Mouse (Mus musculus): ENCODE measurements around the gene Gm20604.

The Gm20604 gene

DNA sequence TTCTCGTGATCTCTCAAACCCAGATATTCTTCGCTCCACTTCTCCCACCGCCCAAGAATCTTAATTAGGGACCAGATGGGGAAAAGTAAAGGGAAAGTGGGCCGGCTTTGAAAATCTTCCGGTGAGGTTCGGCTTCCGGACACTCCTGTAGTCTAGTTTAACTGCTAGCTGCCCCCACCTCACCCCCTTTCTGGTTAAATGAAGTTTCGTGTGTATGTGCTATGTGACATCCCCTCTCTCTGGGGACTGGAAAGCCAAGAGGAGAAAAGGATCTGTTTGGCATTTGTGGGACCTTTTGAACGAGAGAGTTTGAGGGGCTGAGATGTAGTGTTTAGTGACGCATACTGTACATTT lies at the start of gene Gm20604:
Gm20604 (minus strand) TSS at position 270 of the 354 bp plus-strand sequence.
- DNase-seq, result peak; percentile 21

DNA sequence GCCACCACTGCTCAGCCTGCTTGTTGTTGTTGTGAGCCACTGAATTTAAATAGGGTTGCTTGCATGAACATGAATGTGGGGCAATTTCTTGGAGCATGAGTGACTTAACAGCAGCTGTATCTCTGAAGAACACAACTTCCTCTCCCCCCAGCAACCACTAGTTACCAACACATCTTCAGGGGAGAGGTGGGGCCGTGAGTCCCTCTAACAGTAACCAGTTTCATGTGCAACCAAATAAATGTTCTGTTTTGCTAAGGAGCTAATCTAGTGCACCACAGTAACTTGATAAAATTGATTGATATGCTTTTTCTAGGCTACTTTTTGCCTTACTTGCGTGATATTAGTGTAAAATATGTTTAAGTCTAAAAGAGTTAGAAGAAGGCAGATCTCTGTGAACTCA lies 41.1 kb upstream of the Gm20604 start:
- DNase-seq, result no peak

DNA sequence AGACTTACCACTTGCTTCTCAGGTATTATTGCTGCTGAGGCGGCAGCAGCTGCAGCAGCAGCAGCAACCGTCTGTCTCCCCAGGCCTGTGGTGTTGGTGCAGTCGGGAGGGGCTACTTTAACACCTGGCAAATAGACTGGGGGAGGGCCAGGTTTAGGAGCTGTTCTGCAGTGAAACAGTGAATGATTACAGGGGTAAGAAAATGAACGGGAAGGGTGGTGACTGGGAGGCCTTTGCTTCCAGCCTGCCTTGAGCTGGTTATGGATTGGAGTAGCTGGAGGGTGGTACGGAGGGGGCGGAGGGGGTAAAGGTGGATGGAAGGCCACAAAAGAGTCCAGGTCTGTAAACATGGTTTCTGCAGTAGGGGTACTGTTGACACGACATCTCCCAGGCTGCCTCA lies 29.5 kb upstream of the Gm20604 start:
- no peak for DNase-seq

DNA sequence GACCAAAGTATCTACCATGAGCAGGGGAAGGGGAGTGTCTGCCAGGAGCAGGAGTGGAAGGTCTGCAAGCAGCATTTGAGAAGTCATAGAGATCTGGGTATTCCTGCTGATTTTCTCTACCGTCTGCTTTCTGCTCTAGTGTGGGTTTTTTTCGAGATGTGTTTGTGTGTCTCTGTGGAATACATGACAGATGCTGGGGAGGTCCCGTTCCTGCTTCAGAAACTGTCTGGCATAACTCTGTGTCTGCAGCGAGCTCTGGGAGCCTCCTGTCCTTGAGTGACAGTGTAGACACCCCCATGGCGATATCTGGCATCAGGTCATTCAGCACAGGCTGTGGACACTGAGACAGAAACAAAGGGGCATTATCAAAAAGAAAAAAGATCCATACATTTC lies 27.1 kb upstream of the Gm20604 start:
- DNase-seq, result no peak

DNA sequence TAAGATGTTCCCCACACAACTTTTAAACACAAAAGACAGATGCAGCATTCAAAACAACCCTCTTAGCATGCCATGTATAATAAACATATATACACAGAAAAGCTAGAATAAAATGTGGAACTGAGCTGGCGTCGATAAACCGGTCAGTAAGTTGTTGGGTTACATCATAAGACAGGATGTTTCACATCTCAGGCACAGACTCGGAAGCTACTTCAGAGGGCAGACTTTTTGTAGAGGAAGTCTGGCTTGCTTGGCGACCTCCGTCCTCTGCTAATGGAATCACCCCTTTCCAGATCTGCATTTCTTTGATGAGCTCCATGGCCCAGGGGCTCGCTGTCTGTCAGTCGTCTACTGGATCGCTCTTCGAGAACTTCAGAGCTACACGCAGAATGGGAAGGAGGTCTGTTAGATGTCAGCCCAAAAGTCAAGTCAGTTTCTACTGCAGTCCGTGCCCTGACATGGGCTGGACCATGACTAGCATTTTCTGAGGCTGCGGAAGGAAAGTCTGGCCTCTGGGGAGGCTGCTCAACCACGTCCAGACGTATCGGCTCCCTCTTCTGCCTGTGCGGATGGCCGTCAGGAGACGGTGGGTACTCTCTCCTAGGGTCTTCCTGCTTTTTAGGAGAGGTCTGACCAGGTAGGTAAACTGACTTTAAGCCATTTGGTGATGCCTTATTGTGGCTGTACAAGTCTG lies 26.6 kb upstream of the Gm20604 start:
- DNase-seq, result no peak

DNA sequence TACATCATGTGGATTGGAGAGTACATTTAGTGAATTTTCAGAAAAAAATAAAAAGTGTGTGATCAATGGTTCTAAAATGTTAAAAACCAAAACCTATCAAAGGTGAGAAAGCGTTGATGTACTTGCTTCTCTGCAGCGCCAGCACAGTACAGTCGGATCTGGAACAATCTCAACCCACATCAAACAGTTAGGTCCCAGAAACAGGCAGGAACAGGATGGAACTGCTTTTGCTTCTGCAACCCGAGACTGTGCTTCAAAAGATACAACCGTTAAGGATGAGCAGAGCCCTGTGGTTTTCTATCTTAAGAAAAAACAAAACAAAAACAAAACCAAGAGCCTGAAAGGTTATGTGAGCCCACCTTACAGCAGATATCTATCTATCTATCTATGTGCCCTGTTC lies 24.4 kb upstream of the Gm20604 start:
- no peak for DNase-seq

DNA sequence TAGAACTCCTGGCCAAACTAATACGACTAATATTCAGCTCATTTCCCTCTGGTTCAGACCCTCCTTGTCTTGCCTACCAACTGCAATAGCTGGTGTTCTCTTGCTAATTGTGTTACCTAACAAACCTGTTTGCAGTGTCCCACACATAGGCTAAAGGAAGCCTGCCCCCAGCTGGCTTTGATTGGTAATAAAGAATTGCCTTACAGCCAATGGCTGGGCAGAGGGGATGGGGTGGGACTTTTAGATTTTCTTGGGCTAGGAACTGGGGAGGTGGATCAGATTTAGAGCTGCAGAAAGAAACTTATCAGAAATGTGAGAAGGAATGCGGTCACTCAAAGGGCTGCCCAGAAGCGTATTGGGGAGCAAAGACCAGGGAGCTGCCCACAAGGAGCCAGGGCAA lies 21.0 kb upstream of the Gm20604 start:
- DNase-seq, result no peak

DNA sequence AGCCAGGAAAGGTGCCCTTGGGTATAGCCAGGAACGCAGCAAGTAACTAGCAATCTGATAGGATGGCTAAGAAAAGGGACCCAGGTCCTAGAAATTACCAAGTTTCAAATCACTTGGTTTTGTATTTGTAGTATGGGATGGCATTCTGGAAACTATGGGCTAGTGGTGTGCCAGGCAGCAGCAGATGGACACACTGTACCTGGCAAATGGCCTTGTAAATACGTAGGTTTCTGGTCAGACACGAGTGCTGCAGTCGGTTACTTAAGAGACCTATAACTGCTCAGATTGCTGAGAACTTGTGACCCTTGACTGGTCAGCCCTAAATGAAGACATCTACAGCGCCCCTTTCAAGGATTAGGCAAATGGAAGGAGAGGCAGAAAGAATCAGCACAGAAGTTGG lies 19.7 kb upstream of the Gm20604 start:
- DNase-seq, result peak; percentile 23

DNA sequence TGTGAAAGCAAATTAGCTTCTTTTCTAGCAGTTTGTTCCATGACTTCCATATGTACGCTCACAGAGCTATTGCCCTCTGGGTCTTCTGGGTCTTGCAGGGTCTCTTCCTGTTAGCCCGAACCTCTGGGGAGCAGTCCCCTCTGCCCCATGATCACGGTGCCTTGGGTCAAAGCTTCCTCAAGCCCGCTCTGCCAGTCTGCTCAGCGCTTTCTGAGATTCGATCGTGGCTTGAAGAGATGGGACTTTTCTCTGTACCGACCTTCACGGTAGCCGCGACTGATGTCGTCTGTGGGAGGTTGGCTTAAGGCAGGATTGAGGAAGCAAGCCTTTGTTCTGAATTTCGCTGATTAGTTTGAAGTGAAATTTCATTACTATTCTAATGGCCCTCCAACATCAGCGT lies 17.6 kb upstream of the Gm20604 start:
- DNase-seq, result no peak

DNA sequence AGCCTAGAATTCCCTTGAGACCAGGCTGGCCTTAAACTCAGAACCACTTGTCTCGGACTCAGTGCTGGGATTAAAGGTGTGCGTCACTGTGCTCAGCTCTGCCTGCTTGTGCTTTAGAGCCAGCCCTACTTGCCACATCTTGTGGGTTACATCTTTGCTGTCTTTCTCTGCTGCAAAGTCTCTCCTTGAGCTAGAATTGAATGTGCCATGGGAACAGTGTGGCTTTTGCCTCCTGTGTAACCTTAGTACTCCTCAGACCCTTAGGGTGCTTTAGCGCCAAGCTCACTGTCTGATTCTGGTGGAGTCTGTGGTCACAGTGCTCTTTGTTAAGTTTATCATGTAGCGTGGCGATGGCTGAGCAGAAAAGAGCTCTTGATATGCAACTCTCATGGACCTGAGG lies 14.2 kb upstream of the Gm20604 start:
- no peak for DNase-seq

DNA sequence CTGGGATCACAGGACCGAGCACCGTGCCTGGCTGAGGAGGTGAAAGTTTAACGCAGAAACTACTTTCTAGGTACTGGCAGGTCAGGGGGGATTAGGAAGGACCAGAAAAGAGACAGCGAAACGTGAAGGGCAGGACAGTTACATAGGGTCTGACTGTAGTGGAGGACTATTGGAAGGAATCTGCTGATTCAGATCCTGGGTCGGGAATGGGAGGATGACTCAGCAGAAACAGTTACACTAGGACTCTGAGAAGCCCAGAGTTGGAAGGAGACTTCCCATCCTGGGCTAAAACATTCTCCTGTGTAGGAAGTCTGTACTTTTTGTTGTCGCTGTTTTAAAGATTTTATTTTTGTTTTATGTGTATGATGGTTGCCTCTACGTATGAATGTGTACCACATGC lies 13.1 kb upstream of the Gm20604 start:
- no peak for DNase-seq

DNA sequence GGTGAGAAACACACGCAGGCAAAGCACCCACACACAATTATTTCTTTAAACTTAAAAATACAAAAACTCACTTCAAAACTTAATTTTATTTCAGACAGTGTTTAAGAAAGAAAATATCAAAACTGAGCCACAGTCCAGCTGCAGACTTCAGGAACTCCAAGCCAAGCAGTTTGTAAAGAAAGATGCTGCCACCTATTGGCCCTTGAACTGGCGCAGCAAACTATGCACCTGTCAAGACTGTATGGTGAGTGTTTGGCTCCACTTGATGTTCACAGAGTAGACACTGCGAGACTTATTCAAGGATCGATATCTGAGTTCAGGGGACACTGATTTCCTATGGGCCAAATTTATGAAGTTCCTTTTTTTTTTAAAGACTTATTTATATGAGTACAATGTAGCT lies 10.5 kb upstream of the Gm20604 start:
- no peak for DNase-seq

DNA sequence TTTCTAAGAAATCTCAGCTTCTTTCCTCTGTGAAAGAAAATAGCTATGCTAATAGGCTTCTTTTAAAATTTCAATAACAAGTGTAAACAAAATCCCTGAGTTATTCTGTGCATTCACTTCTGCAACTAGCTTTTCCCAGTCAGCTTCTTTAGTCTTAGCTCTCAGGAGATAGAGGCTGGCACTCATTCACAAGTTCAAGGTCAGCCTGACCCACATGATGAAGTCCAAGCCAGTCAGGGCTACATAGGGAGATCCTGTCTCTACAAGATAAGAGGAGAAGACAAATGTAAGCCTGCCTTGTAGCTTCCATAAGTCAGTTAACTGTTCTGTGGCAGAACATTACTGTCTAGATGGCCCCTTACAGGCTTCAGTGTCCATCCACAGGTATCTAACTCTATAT lies 5.2 kb upstream of the Gm20604 start:
- no peak for DNase-seq

DNA sequence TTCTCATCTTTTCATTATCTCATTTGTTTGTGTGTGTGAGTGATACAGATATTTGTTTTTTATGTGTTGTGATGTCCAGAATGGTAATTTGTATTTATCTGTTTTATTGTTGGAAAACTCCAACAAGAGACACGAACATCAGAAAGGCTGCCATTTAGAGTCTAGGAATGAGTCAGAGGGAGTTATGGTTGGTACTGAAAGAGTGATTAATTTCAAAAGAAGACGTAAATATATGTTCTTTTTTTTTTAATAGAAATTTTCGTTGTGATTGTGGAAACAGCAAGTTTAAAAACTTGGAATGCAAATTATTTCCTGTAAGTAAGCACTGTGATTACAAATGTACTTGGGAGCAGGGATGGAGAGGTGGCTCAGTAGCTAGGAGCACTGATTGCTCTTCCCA lies 3.2 kb upstream of the Gm20604 start:
- DNase-seq, result no peak

DNA sequence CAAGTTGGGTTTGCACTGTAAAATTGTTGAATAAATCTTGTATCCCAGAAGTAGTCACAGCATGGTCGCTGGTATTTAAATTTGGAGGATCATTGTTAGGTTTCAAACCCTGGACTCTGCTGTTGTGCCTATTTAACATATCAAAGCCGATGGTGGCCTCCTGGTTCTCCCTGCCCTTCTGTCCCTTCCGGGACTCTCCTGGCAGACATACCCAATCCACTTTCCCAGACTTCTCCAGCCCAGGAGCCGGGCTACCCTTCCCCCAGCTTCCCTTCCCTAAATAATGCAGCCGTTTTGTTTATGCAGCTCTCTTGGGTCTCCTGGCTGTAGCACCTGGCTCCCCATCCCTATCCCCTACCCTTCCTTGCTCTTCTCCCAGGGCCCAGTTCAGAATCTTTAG lies 464 bp upstream of the Gm20604 start:
- no peak for DNase-seq

DNA sequence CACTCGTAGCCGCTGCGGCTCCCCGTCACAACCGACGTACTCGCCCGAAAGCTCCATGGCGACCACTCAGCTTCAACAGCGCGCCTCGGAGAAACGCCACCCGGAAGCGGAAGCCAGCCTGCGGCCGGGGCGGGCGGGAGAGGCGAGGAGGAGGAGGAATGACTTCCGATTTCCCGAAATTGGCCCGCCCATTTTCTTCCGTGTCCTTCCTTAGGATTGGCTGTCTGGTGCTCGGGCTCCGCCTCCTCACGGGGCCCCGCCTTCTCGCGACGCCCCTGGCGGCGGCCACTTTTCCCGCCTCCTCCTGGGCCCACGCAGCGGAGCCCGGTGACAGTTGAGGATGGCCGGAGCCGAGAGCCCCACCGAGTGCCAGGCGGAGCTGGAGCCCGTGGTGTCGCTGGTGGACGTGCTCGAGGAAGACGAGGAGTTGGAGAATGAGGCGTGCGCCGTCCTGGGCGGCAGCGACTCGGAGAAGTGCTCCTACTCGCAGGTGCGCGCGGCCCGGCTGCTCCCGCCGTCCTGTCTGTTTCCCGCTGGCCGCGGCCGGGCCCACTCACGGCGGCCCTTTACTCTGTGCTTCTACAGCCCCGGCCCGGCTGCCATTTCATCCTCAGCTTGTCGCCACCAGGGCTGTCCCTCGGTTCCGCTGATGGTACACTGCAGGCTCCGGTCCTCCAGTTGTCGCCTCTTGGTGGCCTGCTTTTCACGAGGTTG lies 626 bp downstream of the Gm20604 start, which contains the start of the genes Gm28051, Gon7 and Ubr7:
Gm28051 (minus strand) TSS at position 77 of the 714 bp plus-strand sequence.
Gon7 (minus strand) TSS at position 115 of the 714 bp plus-strand sequence.
Ubr7 (plus strand) TSS at position 279 of the 714 bp plus-strand sequence.
- DNase-seq, result peak; percentile 96

DNA sequence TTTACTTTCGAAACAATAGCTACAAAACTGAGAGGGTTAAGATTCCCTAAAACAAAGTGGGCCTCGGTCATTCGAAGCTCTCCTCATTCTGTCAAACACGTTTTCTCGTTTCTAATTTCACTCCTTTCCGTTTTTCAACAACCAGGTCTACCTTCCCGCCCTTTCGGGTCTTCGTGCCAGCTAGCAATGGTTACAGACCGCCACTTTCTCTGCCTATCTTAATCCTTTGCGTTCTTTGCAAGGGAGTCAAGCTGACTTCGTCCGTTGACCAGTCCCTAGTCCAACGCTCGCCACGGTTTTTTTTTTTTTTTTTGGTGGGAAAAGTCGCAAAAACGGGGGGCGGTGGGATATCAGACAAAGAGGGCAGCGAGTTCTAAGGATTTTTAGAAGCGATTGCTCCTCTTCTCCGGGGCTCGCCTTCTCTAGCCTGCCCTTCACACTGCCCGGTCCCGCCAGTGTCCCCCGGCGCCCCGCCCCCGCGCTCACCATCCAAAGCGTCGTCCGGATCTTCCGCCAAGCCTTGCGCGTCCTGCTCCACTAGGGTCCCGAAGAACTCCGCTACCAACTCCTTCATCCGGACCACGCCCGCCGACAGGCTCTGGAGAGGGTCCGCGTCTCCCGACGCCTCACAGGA lies 1.3 kb downstream of the Gm20604 start:
- DNase-seq, result no peak

DNA sequence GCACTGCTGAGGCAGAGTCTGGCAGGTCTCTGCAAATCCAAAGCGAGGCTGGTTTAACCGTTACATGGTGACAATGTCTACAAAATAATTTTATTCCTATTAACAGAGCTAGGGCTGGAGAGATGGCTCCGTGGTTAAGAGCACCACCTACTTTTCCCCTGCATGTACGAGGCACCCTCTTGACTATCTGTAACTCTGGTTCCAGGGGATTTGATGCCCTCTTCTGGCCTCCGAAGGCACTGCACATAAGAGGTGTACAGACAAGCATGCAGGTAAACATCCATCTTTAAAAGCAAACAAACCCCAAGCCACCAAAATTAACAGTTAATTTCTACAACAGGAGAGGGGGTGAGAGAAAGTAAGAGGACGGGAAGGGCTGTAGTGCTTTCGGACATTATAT lies 2.2 kb downstream of the Gm20604 start:
- DNase-seq, result no peak

DNA sequence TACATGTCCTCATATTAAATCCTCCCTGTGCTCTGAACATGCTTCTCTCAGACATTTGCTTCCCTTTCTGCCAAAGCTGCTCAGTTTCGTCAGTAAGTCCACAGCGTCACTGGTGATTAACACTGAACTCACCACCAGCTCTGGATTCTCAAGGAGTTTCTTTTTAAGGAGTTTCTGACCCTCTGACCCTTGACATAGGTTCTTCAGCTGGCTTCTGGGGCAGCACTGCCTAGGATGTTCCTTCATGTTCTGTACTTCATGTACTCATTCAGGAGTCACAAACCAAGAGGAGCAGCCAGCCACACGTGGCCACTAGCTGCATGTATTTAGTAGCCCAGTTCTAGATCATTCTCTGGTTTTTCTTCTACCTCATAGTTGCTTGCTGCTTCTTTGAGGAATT lies 10.2 kb downstream of the Gm20604 start:
- DNase-seq, result no peak

DNA sequence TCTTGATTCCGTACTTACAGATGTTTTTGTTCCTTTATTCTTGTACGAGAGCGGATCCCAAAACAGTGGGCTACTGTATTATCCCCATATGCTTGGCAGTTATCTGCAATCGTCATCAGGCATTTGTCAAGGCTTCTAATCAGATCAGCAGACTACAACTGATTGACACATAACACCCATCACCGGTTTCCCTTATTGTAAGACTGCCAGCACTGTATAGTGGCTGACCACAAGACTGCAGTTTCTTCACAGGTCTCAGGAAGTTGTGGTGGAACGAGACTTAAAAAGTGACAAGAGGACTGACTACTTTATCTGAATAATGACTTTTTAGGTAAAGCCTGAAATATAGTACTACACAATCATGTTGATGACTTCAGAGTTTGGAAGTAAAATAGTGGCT lies 13.6 kb downstream of the Gm20604 start:
- DNase-seq, result no peak

DNA sequence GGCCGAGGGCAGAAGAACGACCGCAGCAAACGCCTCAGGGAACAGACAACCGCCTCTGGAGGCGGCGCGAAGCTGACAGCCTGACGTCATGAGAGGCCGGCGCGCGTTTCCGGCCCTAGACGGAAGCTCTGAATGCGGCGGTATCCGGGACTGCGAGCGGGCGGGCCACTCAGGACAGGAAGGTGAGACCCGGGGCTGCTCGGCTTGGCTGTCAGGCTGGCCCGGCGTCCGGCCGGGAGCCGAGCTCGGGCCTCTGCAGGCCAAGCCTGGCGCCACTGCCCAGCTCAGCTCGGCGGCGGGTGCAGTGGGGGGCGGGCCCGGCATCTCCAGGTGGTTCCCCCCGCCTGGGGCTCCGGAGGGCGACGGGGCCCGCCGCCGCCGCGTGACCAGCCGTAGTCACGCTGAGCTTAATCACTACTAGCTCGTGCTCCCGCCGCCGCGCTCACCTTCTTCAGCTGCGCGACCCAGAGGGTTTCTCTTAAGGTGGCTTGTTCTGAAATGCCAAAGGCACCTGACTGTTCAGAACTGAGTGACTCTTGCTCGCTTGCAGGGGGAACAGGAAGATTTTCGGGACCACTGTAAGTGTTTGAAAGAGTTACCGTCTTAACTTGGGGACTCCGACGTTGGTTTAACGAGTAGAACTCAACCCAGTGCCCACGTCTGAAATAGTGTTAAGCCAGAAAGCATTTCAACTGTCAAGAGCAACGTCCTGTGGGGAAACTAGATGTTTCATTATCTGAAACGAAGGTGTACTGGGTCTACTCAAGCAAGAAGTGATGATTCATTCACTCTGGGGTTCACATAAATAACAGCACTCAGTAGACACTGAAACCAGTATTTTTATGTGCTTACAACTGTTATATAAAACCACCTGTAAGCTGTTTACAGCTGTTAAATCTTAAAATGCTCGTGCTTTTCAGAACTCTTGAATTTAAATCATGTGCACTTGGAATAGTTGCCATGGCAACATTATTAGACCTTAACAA lies 14.6 kb downstream of the Gm20604 start, which contains the start of the genes Moap1 and Tmem251:
Moap1 (minus strand) TSS at position 73 of the 986 bp plus-strand sequence.
Tmem251 (plus strand) TSS at position 174 of the 986 bp plus-strand sequence.
- DNase-seq, result peak; percentile 86

DNA sequence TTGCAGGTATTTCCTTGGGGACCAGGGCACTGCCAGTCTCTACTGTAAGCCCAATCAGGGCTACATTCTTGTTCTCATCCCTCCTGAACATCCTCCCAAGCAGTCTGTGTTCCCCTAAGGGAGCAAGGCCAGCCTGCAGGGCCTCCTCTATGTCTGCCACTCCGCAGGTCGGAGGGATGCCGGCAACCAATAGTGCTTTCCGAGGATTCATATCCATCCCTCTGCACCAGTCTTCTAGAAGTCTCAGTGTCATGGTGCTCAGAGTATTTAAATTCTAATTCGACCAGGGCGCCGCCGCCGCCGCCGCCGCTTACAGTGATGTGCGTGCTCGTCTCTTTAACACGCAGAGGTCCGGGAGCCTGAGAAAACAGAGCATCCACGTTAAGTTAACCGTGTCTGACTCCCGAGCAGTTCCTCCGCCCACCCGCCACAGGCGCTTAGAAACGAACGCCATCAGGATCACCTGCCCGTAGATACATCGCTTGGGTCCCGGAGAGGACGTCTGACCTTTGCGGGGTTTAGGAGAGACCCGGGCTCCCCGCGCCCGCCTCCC lies 15.4 kb downstream of the Gm20604 start:
- no peak for DNase-seq
